Mouse (Mus musculus) liver, embryonic 14.5 days (tissue): ENCODE measurements around the gene Pik3r4. TPM values are rescaled to one million over a fixed set of nuclear protein-coding genes. Genes with fewer than 3 reads are reported as not detected.

Source experiments
- ATAC-seq: fragments of 200-750 bp; cut with Nextera tagmentation; 2 replicates; pipeline ENCODE4 v1.8.0; 2017; ENCODE audit warnings: moderate number of reproducible peaks, mild to moderate bottlenecking, moderate library complexity; ENCODE audit not compliant: insufficient read depth
- DNase-seq, 3 experiments: peaks; one replicate each; pipeline ENCODE4 v3.0.0-alpha.2; 2012 to 2013; ENCODE audit warnings: low read depth in 3 of 3, low spot score in 3 of 3
- H3K27ac ChIP-seq: fragments of 300-500 bp; sonication (generic); 2 replicates; pipeline ENCODE4 v1.5.1; 2014; ENCODE audit warnings: moderate library complexity, mild to moderate bottlenecking, control low read depth, inconsistent platforms
- H3K27me3 ChIP-seq: fragments of 300-500 bp; sonication (generic); 2 replicates; pipeline ENCODE4 v1.6.1; 2014; ENCODE audit warnings: mild to moderate bottlenecking, low read length, moderate library complexity; ENCODE audit not compliant: control insufficient read depth, insufficient read depth
- H3K36me3 ChIP-seq: fragments of 300-500 bp; sonication (generic); replicated peaks from 2 replicates; pipeline ENCODE4 v1.6.1; 2014; ENCODE audit warnings: low read depth; ENCODE audit not compliant: control insufficient read depth, insufficient read depth
- H3K4me1 ChIP-seq, 2 experiments: fragments of 200-500 bp in 1 of 2; fragments of 300-500 bp in 1 of 2; sonication (generic) in 1 of 2; replicated peaks; 2 replicates each; pipeline ENCODE4 v1.6.1; 2012 to 2014; ENCODE audit warnings: antibody characterized with exemption in 1 of 2, inconsistent platforms in 1 of 2, low read length in 1 of 2; ENCODE audit not compliant: control insufficient read depth in 2 of 2, insufficient read depth in 2 of 2
- H3K4me2 ChIP-seq: fragments of 300-500 bp; sonication (generic); 2 replicates; pipeline ENCODE4 v1.6.1; 2014; ENCODE audit warnings: low read depth, mild to moderate bottlenecking, control low read depth, moderate library complexity
- H3K4me3 ChIP-seq, 2 experiments: fragments of 200-500 bp in 1 of 2; fragments of 300-500 bp in 1 of 2; sonication (generic) in 1 of 2; 2 replicates each; pipeline ENCODE4 v1.5.1; 2012 to 2014; ENCODE audit warnings: low read depth in 2 of 2, low read length in 2 of 2, mild to moderate bottlenecking in 2 of 2, control low read depth in 1 of 2, inconsistent platforms in 1 of 2, moderate library complexity in 1 of 2; ENCODE audit not compliant: insufficient read depth in 1 of 2
- H3K9ac ChIP-seq: fragments of 300-500 bp; sonication (generic); replicated peaks from 2 replicates; pipeline ENCODE4 v1.6.1; 2014; ENCODE audit warnings: mild to moderate bottlenecking, control low read depth, moderate library complexity
- H3K9me3 ChIP-seq: fragments of 300-500 bp; sonication (generic); 2 replicates; pipeline ENCODE4 v1.6.1; 2016; ENCODE audit warnings: low read length, mixed read lengths; ENCODE audit not compliant: control insufficient read depth
- CTCF ChIP-seq: IDR thresholded peaks from 2 replicates; pipeline ENCODE4 v1.5.1; 2016; ENCODE audit warnings: antibody characterized with exemption, low read depth, control low read depth
- EP300 ChIP-seq: IDR thresholded peaks from 2 replicates; pipeline ENCODE4 v1.6.1; 2016; ENCODE audit warnings: antibody characterized with exemption, low read depth
- WGBS: fragments of 180-500 bp; shearing (Covaris S2); extraction: QIAGEN DNeasy Blood & Tissue Kit; methylation state at CpG from one replicate; pipeline ENCODE4 v1.1.7; 2014; ENCODE audit not compliant: insufficient replicate concordance; 5-methylcytosine and 5-hydroxymethylcytosine counted together
- polyA plus RNA-seq, 2 experiments: library from polyadenylated mRNA; depleted of rRNA in 1 of 2; stranded (reverse) in 1 of 2; unstranded in 1 of 2; fragments of >200 nt; fragmentation: Nextera tagmentation in 1 of 2; extraction: Ambion mirVana in 1 of 2; gene quantifications; 2 replicates each; pipeline versions ENCODE4 v1.2.1 to v1.2.3; 2012 to 2014

Pik3r4 gene
- polyA plus RNA-seq, 2 experiments: 4.7 to 5.9 TPM

GRCm38 (mm10) chr9:105705011-105705410 lies 62.2 kb downstream of the Pik3r4 start:
- no peak for DNase-seq
- 88% methylated on average over 1 of the region's 1 CpGs for WGBS
- no peaks in the 10 kb centered on the region for H3K27me3 ChIP-seq
- H3K4me3 ChIP-seq: no peak overlapping the region
- no peak overlapping the region for H3K9ac ChIP-seq
- no peaks in the 10 kb centered on the region for H3K9me3 ChIP-seq
- H3K36me3 ChIP-seq: no peaks in the 10 kb centered on the region
- ATAC-seq: no peak
- H3K4me2 ChIP-seq: no peak overlapping the region
- TF ChIP-seq CTCF: no peak
- H3K4me1 ChIP-seq: no peaks in the 10 kb centered on the region
- H3K27ac ChIP-seq: no peak overlapping the region

- DNase-seq (no peak), ATAC-seq (no peak)
- Histone ChIP-seq H3K9me3 (no peaks in the 10 kb centered on the region), H3K36me3 (no peaks in the 10 kb centered on the region), H3K27me3 (no peaks in the 10 kb centered on the region), H3K4me2 (no peak overlapping the region), H3K9ac (no peak overlapping the region), H3K27ac (no peak overlapping the region), H3K4me3 (no peak overlapping the region), H3K4me1 (no peaks in the 10 kb centered on the region)
- no peak for TF ChIP-seq EP300
- TF ChIP-seq CTCF: no peak
- WGBS: 69% methylated on average over 3 of the region's 3 CpGs
These were observed 69.3 kb downstream of the Pik3r4 start for GRCm38 (mm10) chr9:105712049-105712448.

GRCm38 (mm10) chr9:105719367-105719766 lies 76.6 kb downstream of the Pik3r4 start:
- DNase-seq (no peak), ATAC-seq (no peak)
- H3K4me1 ChIP-seq: no peaks in the 10 kb centered on the region
- H3K27me3 ChIP-seq: no peaks in the 10 kb centered on the region
- 60% methylated on average over 7 of the region's 7 CpGs for WGBS
- H3K27ac ChIP-seq: no peak overlapping the region
- H3K4me2 ChIP-seq: no peak overlapping the region
- no peaks in the 10 kb centered on the region for H3K9me3 ChIP-seq
- no peak overlapping the region for H3K4me3 ChIP-seq
- no peaks in the 10 kb centered on the region for H3K36me3 ChIP-seq
- TF ChIP-seq EP300: no peak
- H3K9ac ChIP-seq: no peak overlapping the region

- WGBS: 31% methylated on average over 5 of the region's 5 CpGs
- Histone ChIP-seq H3K36me3 (no peaks in the 10 kb centered on the region), H3K9me3 (no peaks in the 10 kb centered on the region)
These were observed 77.1 kb downstream of the Pik3r4 start for GRCm38 (mm10) chr9:105719851-105720395.

GRCm38 (mm10) chr9:105720430-105720829 lies 77.7 kb downstream of the Pik3r4 start:
- Histone ChIP-seq H3K9ac (no peak overlapping the region), H3K4me2 (no peak overlapping the region), H3K4me3 (no peak overlapping the region), H3K27me3 (no peaks in the 10 kb centered on the region), H3K27ac (no peak overlapping the region), H3K36me3 (no peaks in the 10 kb centered on the region), H3K9me3 (no peaks in the 10 kb centered on the region), H3K4me1 (no peaks in the 10 kb centered on the region)
- 62% methylated on average over 4 of the region's 4 CpGs for WGBS
- ATAC-seq: no peak
- no peak for TF ChIP-seq EP300
- TF ChIP-seq CTCF: no peak
- DNase-seq: no peak

More at GRCm38 (mm10) chr9:105719851-105720395, 77.1 kb downstream of the Pik3r4 start:
- H3K27me3 ChIP-seq: no peaks in the 10 kb centered on the region
- no peak overlapping the region for H3K9ac ChIP-seq
- H3K4me3 ChIP-seq: no peak overlapping the region
- no peak overlapping the region for H3K27ac ChIP-seq
- no peak for TF ChIP-seq EP300
- TF ChIP-seq CTCF: no peak
- H3K4me1 ChIP-seq: no peaks in the 10 kb centered on the region
- no peak overlapping the region for H3K4me2 ChIP-seq
- ATAC-seq (no peak), DNase-seq (no peak)
